15 mouse cellular contexts compared by ENCODE assay signal in genomic region chr1:36304764-36305163, GRCm38 (mm10). TPM values are rescaled to one million over a fixed set of nuclear protein-coding genes. Genes with fewer than 3 reads are reported as not detected.
DNase-seq lines count a peak whose midpoint lies in the region; ATAC-seq and TF ChIP-seq lines count a peak whose summit lies in the region.
"Had no signal": no experiment of that assay in that cellular context is flagged by ENCODE, and none has a peak within 500 bp of the region (broad histone marks: within the 10 kb centered on the region; RNA-seq: fewer than 3 reads in every experiment).

No protein-coding gene starts in this region.

- H3K9me3 ChIP-seq in embryonic facial prominence, embryonic 14.5 days (ENCODE audit: control insufficient read depth, low read length): no peaks in the 10 kb centered on the region
- no peaks in the 10 kb centered on the region for H3K9me3 ChIP-seq in embryonic facial prominence, embryonic 10.5 days
- H3K9me3 ChIP-seq in lung, postnatal 0 days (ENCODE audit: low read length): no peaks in the 10 kb centered on the region
- H3K9me3 ChIP-seq in heart, embryonic 14.5 days (ENCODE audit: control insufficient read depth, low read length): no peaks in the 10 kb centered on the region
- H3K9me3 ChIP-seq in stomach, postnatal 0 days (ENCODE audit: control insufficient read depth, low read length): no peaks in the 10 kb centered on the region

- H3K27me3 ChIP-seq in embryonic facial prominence, embryonic 14.5 days (replicated peaks; ENCODE audit: control insufficient read depth, insufficient read depth, low read length): peaks cover 20% of the 10 kb centered on the region; the same call in 1 of the 2 replicates
- peaks cover 67% of the 10 kb centered on the region for H3K27me3 ChIP-seq in embryonic facial prominence, embryonic 10.5 days (replicated peaks; ENCODE audit: low read depth, poor library complexity, severe bottlenecking)
- no peaks in the 10 kb centered on the region for H3K27me3 ChIP-seq in lung, postnatal 0 days (replicated peaks; ENCODE audit: insufficient read depth, low read length)
- H3K27me3 ChIP-seq in heart, embryonic 14.5 days (ENCODE audit: control insufficient read depth, insufficient read depth, low read length): 0 out of 2 replicates have a peak, but pooled peaks cover 5% of the 10 kb centered on the region
- H3K27me3 ChIP-seq in stomach, postnatal 0 days (ENCODE audit: control insufficient read depth, insufficient read depth, low read length): no peaks in the 10 kb centered on the region

- ATAC-seq in embryonic facial prominence, embryonic 14.5 days (ENCODE audit: low read depth): no peak
- no peak for ATAC-seq in lung, postnatal 0 days
- no peak for ATAC-seq in heart, embryonic 14.5 days (ENCODE audit: insufficient number of reproducible peaks, insufficient read depth, low FRiP score, low read depth)
- no peak for ATAC-seq in stomach, postnatal 0 days (ENCODE audit: low FRiP score, low TSS enrichment)
- ATAC-seq: forebrain, embryonic 16.5 days had no signal

- H3K27ac ChIP-seq in embryonic facial prominence, embryonic 14.5 days (replicated peaks; ENCODE audit: low read depth, low read length): no peak overlapping the region
- H3K27ac ChIP-seq in embryonic facial prominence, embryonic 10.5 days (replicated peaks): no peak overlapping the region
- no peak overlapping the region for H3K27ac ChIP-seq in lung, postnatal 0 days (ENCODE audit: low read length)
- H3K27ac ChIP-seq in heart, embryonic 14.5 days (replicated peaks in 1 of 2; ENCODE audit: control insufficient read depth in 1 of 2, insufficient read depth in 1 of 2, low read depth in 2 of 2, low read length in 2 of 2): peak overlapping the region; percentile 38 to 80
- 0 out of 2 replicates have a peak overlapping the region, but pooled peaks have one; percentile 30 for H3K27ac ChIP-seq in stomach, postnatal 0 days (replicated peaks)

- no peak overlapping the region for H3K4me3 ChIP-seq in embryonic facial prominence, embryonic 14.5 days (ENCODE audit: low read depth, low read length)
- no peak overlapping the region for H3K4me3 ChIP-seq in embryonic facial prominence, embryonic 10.5 days
- no peak overlapping the region for H3K4me3 ChIP-seq in lung, postnatal 0 days (ENCODE audit: low read depth, low read length)
- H3K4me3 ChIP-seq in heart, embryonic 14.5 days (ENCODE audit: control insufficient read depth in 1 of 2, insufficient read depth in 1 of 2, low read depth in 1 of 2, low read length in 2 of 2): no peak overlapping the region
- H3K4me3 ChIP-seq in stomach, postnatal 0 days (ENCODE audit: low read depth, low read length): no peak overlapping the region

- DNase-seq in embryonic facial prominence, embryonic 14.5 days (ENCODE audit: low spot score): peak; percentile 38
- no peak for DNase-seq in embryonic facial prominence, embryonic 10.5 days (ENCODE audit: low spot score)
- peak; percentile 26 for DNase-seq in lung, postnatal 0 days (ENCODE audit: low spot score)
- no peak for DNase-seq in lung, postnatal 14 days
- no peak for DNase-seq in stomach, postnatal 0 days (ENCODE audit: low spot score)
- no peak for DNase-seq in adrenal gland, postnatal 36 days
- DNase-seq in layer of hippocampus, postnatal 10 days (ENCODE audit: low spot score in 2 of 2): no peak
- DNase-seq: adrenal gland, postnatal 10 days; kidney, adult 9 months; left cerebral cortex, postnatal 4 days; retina, postnatal 1 day; spleen, adult 18-20 months; thymus, postnatal 4 days had no signal

- H3K4me1 ChIP-seq in embryonic facial prominence, embryonic 14.5 days (ENCODE audit: control insufficient read depth, insufficient read depth, low read length): peaks cover 23% of the 10 kb centered on the region
- peaks cover 33% of the 10 kb centered on the region for H3K4me1 ChIP-seq in embryonic facial prominence, embryonic 10.5 days
- peaks cover 7% of the 10 kb centered on the region; the same call in 1 of the 2 replicates for H3K4me1 ChIP-seq in lung, postnatal 0 days (ENCODE audit: insufficient read depth, low read depth, low read length)
- peaks cover 30 to 46% of the 10 kb centered on the region in 2 experiments for H3K4me1 ChIP-seq in heart, embryonic 14.5 days (ENCODE audit: control insufficient read depth in 2 of 2, insufficient read depth in 2 of 2, low read length in 2 of 2)
- 0 out of 2 replicates have a peak, but pooled peaks cover 4% of the 10 kb centered on the region for H3K4me1 ChIP-seq in stomach, postnatal 0 days (replicated peaks; ENCODE audit: control insufficient read depth, insufficient read depth)

- no peaks in the 10 kb centered on the region for H3K36me3 ChIP-seq in embryonic facial prominence, embryonic 14.5 days (ENCODE audit: control insufficient read depth, insufficient read depth, low read length)
- no peaks in the 10 kb centered on the region for H3K36me3 ChIP-seq in embryonic facial prominence, embryonic 10.5 days (replicated peaks)
- no peaks in the 10 kb centered on the region for H3K36me3 ChIP-seq in lung, postnatal 0 days (ENCODE audit: insufficient read depth, low read length)
- H3K36me3 ChIP-seq in heart, embryonic 14.5 days (ENCODE audit: control insufficient read depth, insufficient read depth, low read length): no peaks in the 10 kb centered on the region
- no peaks in the 10 kb centered on the region for H3K36me3 ChIP-seq in stomach, postnatal 0 days (ENCODE audit: control insufficient read depth, insufficient read depth, low read length)

- no peak overlapping the region for H3K4me2 ChIP-seq in embryonic facial prominence, embryonic 14.5 days (ENCODE audit: low read depth, low read length)
- H3K4me2 ChIP-seq in lung, postnatal 0 days (replicated peaks; ENCODE audit: low read depth, low read length): no peak overlapping the region
- no peak overlapping the region for H3K4me2 ChIP-seq in heart, embryonic 14.5 days (ENCODE audit: low read length)
- no peak overlapping the region for H3K4me2 ChIP-seq in stomach, postnatal 0 days (replicated peaks; ENCODE audit: low read depth)

- TF ChIP-seq CTCF in lung, postnatal 0 days (IDR thresholded peaks at IDR 0.05): no peak
- TF ChIP-seq CTCF in stomach, postnatal 0 days (IDR thresholded peaks at IDR 0.05; ENCODE audit: low read depth): no peak

- TF ChIP-seq EP300 in lung, postnatal 0 days (IDR thresholded peaks at IDR 0.05): no peak
- TF ChIP-seq EP300 in stomach, postnatal 0 days (optimal IDR thresholded peaks at IDR 0.05): no peak

- no peak overlapping the region for H3K9ac ChIP-seq in embryonic facial prominence, embryonic 14.5 days (ENCODE audit: low read depth, low read length)
- no peak overlapping the region for H3K9ac ChIP-seq in lung, postnatal 0 days (replicated peaks; ENCODE audit: low read depth)
- peak overlapping the region; percentile 58 for H3K9ac ChIP-seq in heart, embryonic 14.5 days (ENCODE audit: low read length)
- H3K9ac ChIP-seq in stomach, postnatal 0 days (ENCODE audit: low read length): no peak overlapping the region

- WGBS in embryonic facial prominence, embryonic 14.5 days: 43% methylated on average over 7 of the region's 7 CpGs
- 63% methylated on average over 7 of the region's 7 CpGs for WGBS in embryonic facial prominence, embryonic 10.5 days
- WGBS in lung, postnatal 0 days: 48% methylated on average over 7 of the region's 7 CpGs
- WGBS in heart, embryonic 14.5 days: 19% methylated on average over 7 of the region's 7 CpGs
- 52% methylated on average over 7 of the region's 7 CpGs for WGBS in stomach, postnatal 0 days

RNA-seq across cellular contexts. Expression of gene Arid5a, which starts 2.8 kb away (rescaled TPM):
- polyA plus RNA-seq in embryonic facial prominence, embryonic 14.5 days (2014; fragmentation: Nextera tagmentation; extraction: Ambion mirVana): 12.7 and 13.7 TPM in 2 replicates
- 3.3 and 4.5 TPM in 2 replicates for polyA plus RNA-seq in embryonic facial prominence, embryonic 10.5 days (2016; fragmentation: Nextera tagmentation; extraction: Ambion mirVana)
- 14.9 and 15.3 TPM in 2 replicates for polyA plus RNA-seq in lung, postnatal 0 days (2015; fragmentation: Nextera tagmentation; extraction: Ambion mirVana)
- 10.3 and 12.5 TPM in 2 replicates for polyA plus RNA-seq in heart, embryonic 14.5 days (2014; fragmentation: Nextera tagmentation; extraction: Ambion mirVana)
- polyA plus RNA-seq in stomach, postnatal 0 days (2015; fragmentation: Nextera tagmentation; extraction: Ambion mirVana): 4.0 and 4.1 TPM in 2 replicates
- 1 to 10 TPM; 4.2 to 6.9 TPM for total RNA-seq in adrenal gland, postnatal 36 days (2021)
- total RNA-seq in layer of hippocampus, postnatal 10 days (2021): 10 to 100 TPM; 13.7 to 14.8 TPM

RNA-seq across cellular contexts. Expression of gene Neurl3, which starts 30.3 kb away (rescaled TPM):
- 1.8 and 2.1 TPM in 2 replicates for polyA plus RNA-seq in embryonic facial prominence, embryonic 14.5 days (2014; fragmentation: Nextera tagmentation; extraction: Ambion mirVana)
- polyA plus RNA-seq in embryonic facial prominence, embryonic 10.5 days (2016; fragmentation: Nextera tagmentation; extraction: Ambion mirVana): 0.27 and 0.41 TPM in 2 replicates
- polyA plus RNA-seq in lung, postnatal 0 days (2015; fragmentation: Nextera tagmentation; extraction: Ambion mirVana): 12.7 and 15.9 TPM in 2 replicates
- polyA plus RNA-seq in heart, embryonic 14.5 days (2014; fragmentation: Nextera tagmentation; extraction: Ambion mirVana): 4.6 and 5.2 TPM in 2 replicates
- polyA plus RNA-seq in stomach, postnatal 0 days (2015; fragmentation: Nextera tagmentation; extraction: Ambion mirVana): 24.4 TPM in 2 replicates
- 1 to 10 TPM; 6.1 to 6.8 TPM for total RNA-seq in adrenal gland, postnatal 36 days (2021)
- total RNA-seq in layer of hippocampus, postnatal 10 days (2021): under 1 TPM; 0.54 to 0.62 TPM

Comparison
In these comparisons a context has a peak if more than half of its experiments do, and no peak if none do; other contexts are left out.
1. DNase-seq: peak in embryonic facial prominence, embryonic 14.5 days (single experiment) and lung, postnatal 0 days (single experiment); none in embryonic facial prominence, embryonic 10.5 days (single experiment), lung, postnatal 14 days (single experiment), stomach, postnatal 0 days (single experiment), adrenal gland, postnatal 36 days (0 of 2) and layer of hippocampus, postnatal 10 days (0 of 2).
2. H3K27ac ChIP-seq: peak in heart, embryonic 14.5 days (2 of 2) and stomach, postnatal 0 days (single experiment); none in embryonic facial prominence, embryonic 14.5 days (single experiment), embryonic facial prominence, embryonic 10.5 days (single experiment) and lung, postnatal 0 days (single experiment).